Mouse (Mus musculus) liver, adult 2 months (tissue): ENCODE results near the gene Olfr533. TPM values are rescaled to one million over a fixed set of nuclear protein-coding genes. Genes with fewer than 3 reads are reported as not detected.
"Not testable (repeated sequence)": the region's sequence is repeated elsewhere in the genome, so short reads cannot be mapped to it uniquely, and the experiment has no call there.

Experiments
- DNase-seq: peaks from one replicate; pipeline ENCODE4 v3.0.0-alpha.2; 2011; ENCODE audit warnings: low read depth, low spot score; ENCODE audit errors: extremely low read depth
- H3K27ac ChIP-seq: fragments of 200-500 bp; replicated peaks from 2 replicates; pipeline ENCODE4 v1.5.1; 2012; ENCODE audit warnings: low read depth, mild to moderate bottlenecking, control low read depth, inconsistent platforms, low read length; ENCODE audit not compliant: insufficient read depth
- H3K27me3 ChIP-seq: fragments of 200-500 bp; 2 replicates; pipeline ENCODE4 v1.6.1; 2012; ENCODE audit warnings: mild to moderate bottlenecking, moderate library complexity, low read length, inconsistent platforms; ENCODE audit not compliant: control insufficient read depth, insufficient read depth
- H3K36me3 ChIP-seq: fragments of 200-500 bp; 2 replicates; pipeline ENCODE4 v1.6.1; 2012; ENCODE audit warnings: low read length, inconsistent platforms; ENCODE audit not compliant: control insufficient read depth, insufficient read depth
- H3K4me1 ChIP-seq: fragments of 200-500 bp; 2 replicates; pipeline ENCODE4 v1.6.1; 2011; ENCODE audit warnings: low read length; ENCODE audit not compliant: control insufficient read depth, insufficient read depth
- H3K4me3 ChIP-seq: fragments of 200-500 bp; 2 replicates; pipeline ENCODE4 v1.5.1; 2011; ENCODE audit warnings: low read depth, mild to moderate bottlenecking, control low read depth, low read length, moderate library complexity; ENCODE audit not compliant: insufficient read depth
- H3K79me2 ChIP-seq: fragments of 200-500 bp; 2 replicates; pipeline ENCODE4 v1.6.1; 2012; ENCODE audit warnings: inconsistent platforms, mild to moderate bottlenecking, low read length, moderate library complexity; ENCODE audit not compliant: control insufficient read depth, insufficient read depth
- H3K9ac ChIP-seq: fragments of 200-500 bp; 2 replicates; pipeline ENCODE4 v1.6.1; 2012; ENCODE audit warnings: low read depth, mild to moderate bottlenecking, control low read depth, inconsistent platforms, low read length
- CTCF ChIP-seq: fragments of 200-500 bp; IDR thresholded peaks from 2 replicates; pipeline ENCODE4 v1.5.1; 2011; ENCODE audit warnings: low read depth, low read length, control low read depth
- POLR2A ChIP-seq: fragments of 200-500 bp; IDR thresholded peaks from 2 replicates; pipeline ENCODE4 v1.6.1; 2011; ENCODE audit warnings: low read length, control low read depth; ENCODE audit not compliant: insufficient read depth; ENCODE audit errors: extremely low read depth
- WGBS: fragments of 180-500 bp; shearing (Covaris S2); methylation state at CpG from one replicate; pipeline ENCODE4 v1.1.7; 2018; 5-methylcytosine and 5-hydroxymethylcytosine counted together
- polyA plus RNA-seq: library from polyadenylated mRNA; depleted of rRNA; stranded (reverse); fragments of >200 nt; gene quantifications from 2 replicates; pipeline ENCODE4 v1.2.3, GENCODE M21; 2012; rRNA removed
- total RNA-seq: library from RNA; depleted of rRNA; stranded (reverse); fragments of >200 nt; gene quantifications from 2 replicates; pipeline ENCODE4 v1.2.3, GENCODE M21; 2014; rRNA removed

Gene Olfr533
- total RNA-seq: not detected in 2 replicates
- polyA plus RNA-seq: not detected in 2 replicates

DNA sequence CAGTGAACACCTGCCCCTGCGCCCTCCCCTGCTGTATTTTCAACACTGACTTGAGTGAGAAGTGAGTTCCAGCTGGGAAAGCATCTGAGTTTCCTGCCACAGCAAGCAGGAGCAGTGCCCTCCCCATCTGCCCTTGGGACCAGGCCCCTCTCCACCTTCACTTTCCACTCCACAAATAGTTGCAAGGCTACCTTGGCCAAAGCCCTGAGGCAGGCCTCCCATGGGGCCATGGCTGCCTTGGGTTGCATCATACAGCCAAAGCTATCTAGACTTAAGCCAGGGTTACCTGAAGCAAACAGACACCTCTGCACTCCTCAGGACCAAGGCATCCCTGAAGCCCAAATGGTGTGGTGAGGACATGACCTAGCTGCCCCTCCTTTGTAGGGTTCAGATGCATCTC lies at the start of gene Olfr533:
Gene Olfr533 (plus strand): TSS at position 301 of the 400 bp plus-strand sequence.
- not testable (repeated sequence) for H3K79me2 ChIP-seq, H3K27me3 ChIP-seq, H3K9ac ChIP-seq, H3K4me1 ChIP-seq, H3K36me3 ChIP-seq, H3K27ac ChIP-seq, H3K4me3 ChIP-seq, DNase-seq
- 63% methylated on average over 1 of the region's 1 CpGs for WGBS

- H3K36me3 ChIP-seq: no peaks in the 10 kb centered on the region
- H3K27me3 ChIP-seq: no peaks in the 10 kb centered on the region
- no peaks in the 10 kb centered on the region for H3K79me2 ChIP-seq
- no peak for TF ChIP-seq POLR2A
- TF ChIP-seq CTCF: no peak
- no peak within 1 kb of the TSS for H3K9ac ChIP-seq
- no peaks in the 10 kb centered on the region for H3K4me1 ChIP-seq
- no peak for DNase-seq
- no peak within 1 kb of the TSS for H3K27ac ChIP-seq
- H3K4me3 ChIP-seq: no peak within 1 kb of the TSS
- WGBS: 94% methylated on average over 1 of the region's 1 CpGs
Measured at GRCm38 (mm10) chr7:140421539-140421938, 41.6 kb upstream of the Olfr533 start, which contains the start of gene Olfr532. Gene Olfr532 (minus strand): TSS chr7:140421639.

GRCm38 (mm10) chr7:140443141-140443540 lies 20.0 kb upstream of the Olfr533 start:
- Histone ChIP-seq H3K4me3 (no peak overlapping the region), H3K79me2 (no peaks in the 10 kb centered on the region), H3K27me3 (no peaks in the 10 kb centered on the region), H3K27ac (no peak overlapping the region), H3K9ac (no peak overlapping the region), H3K36me3 (no peaks in the 10 kb centered on the region), H3K4me1 (no peaks in the 10 kb centered on the region)
- 80% methylated on average over 1 of the region's 1 CpGs for WGBS
- TF ChIP-seq CTCF (no peak), POLR2A (no peak)
- no peak for DNase-seq

DNA sequence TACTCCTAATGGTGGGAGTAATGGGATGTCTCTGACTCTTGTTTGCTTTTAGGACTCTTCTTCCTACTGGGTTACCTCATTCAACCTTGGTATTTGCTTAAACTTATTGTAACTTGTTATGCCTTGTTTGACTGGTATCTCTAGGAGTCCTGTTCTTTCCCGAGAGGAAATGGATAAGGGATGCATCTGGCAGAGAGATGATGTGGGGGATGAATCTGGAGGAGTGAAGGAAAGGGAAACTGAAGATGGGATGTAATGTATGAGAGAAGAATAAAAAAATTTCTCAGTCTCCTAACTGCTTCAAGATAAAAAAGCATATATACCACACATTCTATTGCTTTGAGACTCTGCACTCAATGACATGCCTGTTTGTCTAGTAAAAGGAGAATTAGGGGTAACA lies 14.7 kb downstream of the Olfr533 start:
- Histone ChIP-seq H3K79me2 (no peaks in the 10 kb centered on the region), H3K4me3 (no peak overlapping the region), H3K36me3 (no peaks in the 10 kb centered on the region), H3K4me1 (no peaks in the 10 kb centered on the region), H3K27ac (no peak overlapping the region), H3K27me3 (no peaks in the 10 kb centered on the region), H3K9ac (no peak overlapping the region)
- no peak for TF ChIP-seq POLR2A
- DNase-seq: no peak
- 69% methylated on average over 1 of the region's 1 CpGs for WGBS

GRCm38 (mm10) chr7:140478733-140479132 lies 15.6 kb downstream of the Olfr533 start:
- no peaks in the 10 kb centered on the region for H3K79me2 ChIP-seq
- H3K36me3 ChIP-seq: no peaks in the 10 kb centered on the region
- TF ChIP-seq CTCF: no peak
- no peak for TF ChIP-seq POLR2A
- no peak overlapping the region for H3K9ac ChIP-seq
- H3K27ac ChIP-seq: no peak overlapping the region
- H3K4me3 ChIP-seq: no peak overlapping the region
- WGBS: 83% methylated on average over 1 of the region's 1 CpGs
- DNase-seq: no peak
- H3K27me3 ChIP-seq: no peaks in the 10 kb centered on the region
- H3K4me1 ChIP-seq: no peaks in the 10 kb centered on the region

- Histone ChIP-seq H3K9ac (no peak within 1 kb of the TSS), H3K27me3 (no peaks in the 10 kb centered on the region), H3K27ac (no peak within 1 kb of the TSS), H3K4me3 (no peak within 1 kb of the TSS), H3K79me2 (no peaks in the 10 kb centered on the region), H3K36me3 (no peaks in the 10 kb centered on the region), H3K4me1 (no peaks in the 10 kb centered on the region)
- WGBS: 90% methylated on average over 1 of the region's 1 CpGs
- no peak for TF ChIP-seq POLR2A
- no peak for TF ChIP-seq CTCF
- DNase-seq: no peak
Measured at GRCm38 (mm10) chr7:140483916-140484315, 20.7 kb downstream of the Olfr533 start, which contains the start of gene Olfr535. Gene Olfr535 (plus strand): TSS chr7:140484216.
